Comparison of ENCODE assay signal across 17 mouse cellular contexts in genomic region chr1:58289863-58290469, GRCm38 (mm10). TPM values are rescaled to one million over a fixed set of nuclear protein-coding genes. Genes with fewer than 3 reads are reported as not detected.
DNase-seq lines count a peak whose midpoint lies in the region; ATAC-seq lines count a peak whose summit lies in the region.
"Had no signal": no experiment of that assay in that cellular context is flagged by ENCODE, and none has a peak within 500 bp of the region (broad histone marks: within the 10 kb centered on the region; RNA-seq: fewer than 3 reads in every experiment).

No protein-coding gene starts in this region.

- H3K9me3 ChIP-seq in heart, embryonic 13.5 days = no peaks in the 10 kb centered on the region

- intact Hi-C loops in left cerebral cortex, postnatal 4 days (cut with DNase I) = loop anchor here (10.0 kb wide), 1 partner anchor 865 kb away; no protein-coding TSS in a partner anchor
- intact Hi-C loops in left cerebral cortex, postnatal 25 days (cut with DNase I) = loop anchor here (10.0 kb wide), 1 partner anchor 325 kb away; no protein-coding TSS in a partner anchor

- peak overlapping the region; percentile 12; the same call in 1 of the 2 replicates for H3K9ac ChIP-seq in heart, embryonic 13.5 days
- H3K9ac ChIP-seq: forebrain, postnatal 0 days had no signal

- H3K27ac ChIP-seq in heart, embryonic 13.5 days (replicated peaks) = no peak overlapping the region

- no peak for ATAC-seq in heart, embryonic 13.5 days (ENCODE audit: extremely low read depth, insufficient number of reproducible peaks, low FRiP score, low TSS enrichment)
- ATAC-seq: forebrain, postnatal 0 days; Patski had no signal

- peaks cover 24% of the 10 kb centered on the region for H3K4me1 ChIP-seq in heart, embryonic 13.5 days

- H3K27me3 ChIP-seq in heart, embryonic 13.5 days (replicated peaks) = peaks cover 13% of the 10 kb centered on the region; the same call in 1 of the 2 replicates
- H3K27me3 ChIP-seq: Patski had no signal

- WGBS in heart, embryonic 13.5 days = 36% methylated on average over 16 of the region's 16 CpGs

- peak overlapping the region; percentile 49 for H3K4me2 ChIP-seq in heart, embryonic 13.5 days

- H3K36me3 ChIP-seq in heart, embryonic 13.5 days = no peaks in the 10 kb centered on the region

- no peak for DNase-seq in heart, adult 9 months (ENCODE audit: low spot score in 2 of 2)
- DNase-seq in left cerebral cortex, adult 11 months (ENCODE audit: low spot score) = peak; percentile 9
- no peak for DNase-seq in left cerebral cortex, postnatal 4 days
- peak; percentile 70 for DNase-seq in ZHBTc4 (ENCODE audit: low read depth, low spot score)
- peak; percentile 39 to 74 for DNase-seq in left cerebral cortex, postnatal 25 days (ENCODE audit: low spot score in 2 of 2)
- DNase-seq in adrenal gland, adult 2 months = no peak
- DNase-seq: adrenal gland, postnatal 10 days; forebrain, postnatal 0 days; kidney, postnatal 10 days; spleen, adult 18-20 months; thymus, postnatal 4 days had no signal

- peak overlapping the region; percentile 29 for H3K4me3 ChIP-seq in heart, embryonic 13.5 days

RNA-seq across cellular contexts. Expression of gene Aox2, which starts 11.8 kb away (rescaled TPM):
- not detected in 2 replicates for polyA plus RNA-seq in heart, embryonic 13.5 days (2015; fragmentation: Nextera tagmentation; extraction: Ambion mirVana)
- not detected for total RNA-seq in left cerebral cortex, postnatal 4 days (2021)
- not detected for total RNA-seq in left cerebral cortex, postnatal 25 days (2021)
- total RNA-seq in adrenal gland, adult 2 months (2021) = under 1 TPM; 0.24 to 0.55 TPM
- 0.02 TPM in 1 of 2 replicates, not detected in the other for polyA plus RNA-seq in adrenal gland, adult 2 months (2012; rRNA removed)
- total RNA-seq: hematopoietic stem cell, adult 5-6 weeks; megakaryocyte progenitor cell, adult 5-6 weeks had no signal
- polyA plus RNA-seq: forebrain, postnatal 0 days; limb, embryonic 11.5 days; liver, embryonic 16.5 days had no signal

Comparison
In these comparisons a context has a peak if more than half of its experiments do, and no peak if none do; other contexts are left out.
1. DNase-seq: peak in left cerebral cortex, adult 11 months (single experiment), ZHBTc4 (single experiment) and left cerebral cortex, postnatal 25 days (2 of 2); none in heart, adult 9 months (0 of 2), left cerebral cortex, postnatal 4 days (single experiment) and adrenal gland, adult 2 months (single experiment).